8 mouse cellular contexts compared by ENCODE assay signal in genomic region chr2:165878907-165879361, GRCm38 (mm10). TPM values are rescaled to one million over a fixed set of nuclear protein-coding genes. Genes with fewer than 3 reads are reported as not detected.
A peak's percentile ranks its signal among the peaks of the same experiment; 100 is the strongest.
DNase-seq lines count a peak whose midpoint lies in the region; ATAC-seq and TF ChIP-seq lines count a peak whose summit lies in the region.

No protein-coding gene starts in this region.

- WGBS in heart, adult 2 months = 44% methylated on average over 8 of the region's 8 CpGs
- WGBS in hindbrain, embryonic 10.5 days = 28% methylated on average over 8 of the region's 8 CpGs
- 28% methylated on average over 8 of the region's 8 CpGs for WGBS in midbrain, embryonic 10.5 days

- no peak for ATAC-seq in inflammation-experienced regulatory T-cells, adult 6 months

- peak overlapping the region; percentile 6 for H3K9ac ChIP-seq in heart, adult 2 months (ENCODE audit: low read depth, low read length)

- no peak for TF ChIP-seq EP300 in heart, adult 2 months (IDR thresholded peaks at IDR 0.05; ENCODE audit: insufficient read depth, low read depth, low read length)

- peaks cover 52% of the 10 kb centered on the region for H3K36me3 ChIP-seq in heart, adult 2 months (ENCODE audit: control insufficient read depth, insufficient read depth, low read length)
- peaks cover 23% of the 10 kb centered on the region for H3K36me3 ChIP-seq in hindbrain, embryonic 10.5 days
- H3K36me3 ChIP-seq in midbrain, embryonic 10.5 days = peaks cover 23% of the 10 kb centered on the region

- peaks cover 64% of the 10 kb centered on the region for H3K4me1 ChIP-seq in heart, adult 2 months (ENCODE audit: control insufficient read depth, insufficient read depth, low read length)
- H3K4me1 ChIP-seq in brown adipose tissue, adult 24 weeks (ENCODE audit: control insufficient read depth, insufficient read depth, insufficient read length, low read length) = peaks cover 60% of the 10 kb centered on the region
- peaks cover 100% of the 10 kb centered on the region for H3K4me1 ChIP-seq in hindbrain, embryonic 10.5 days (replicated peaks)
- peaks cover 100% of the 10 kb centered on the region for H3K4me1 ChIP-seq in midbrain, embryonic 10.5 days

- no peak overlapping the region; the same call in 1 of the 2 replicates for H3K4me3 ChIP-seq in heart, adult 2 months
- no peak overlapping the region for H3K4me3 ChIP-seq in brown adipose tissue, adult 24 weeks (ENCODE audit: insufficient read depth, low read depth, low read length)
- peak overlapping the region; percentile 51 for H3K4me3 ChIP-seq in hindbrain, embryonic 10.5 days
- peak overlapping the region; percentile 53 for H3K4me3 ChIP-seq in midbrain, embryonic 10.5 days

- TF ChIP-seq CTCF in heart, adult 2 months (IDR thresholded peaks at IDR 0.05) = no peak

- peaks cover 4% of the 10 kb centered on the region; the same call in 1 of the 2 replicates for H3K79me2 ChIP-seq in heart, adult 2 months (replicated peaks; ENCODE audit: control insufficient read depth, insufficient read depth, low read length)

- DNase-seq in heart, adult 2 months = no peak
- DNase-seq in heart, adult 9 months (ENCODE audit: low spot score in 2 of 2) = no peak
- DNase-seq in hindbrain, embryonic 10.5 days (ENCODE audit: low spot score) = no peak
- peak; percentile 23 for DNase-seq in midbrain, embryonic 10.5 days (ENCODE audit: low spot score)
- no peak for DNase-seq in T-cell, adult 2 months (ENCODE audit: low spot score)
- no peak for DNase-seq in layer of hippocampus, postnatal 36 days

- H3K9me3 ChIP-seq in hindbrain, embryonic 10.5 days = no peaks in the 10 kb centered on the region
- no peaks in the 10 kb centered on the region for H3K9me3 ChIP-seq in midbrain, embryonic 10.5 days (replicated peaks)

- no peak for TF ChIP-seq POLR2A in heart, adult 2 months (IDR thresholded peaks at IDR 0.05; ENCODE audit: insufficient read depth, low read depth, low read length)

- H3K27me3 ChIP-seq in heart, adult 2 months (ENCODE audit: control insufficient read depth, insufficient read depth, low read length) = no peaks in the 10 kb centered on the region
- H3K27me3 ChIP-seq in hindbrain, embryonic 10.5 days (ENCODE audit: insufficient read depth, poor library complexity, severe bottlenecking) = no peaks in the 10 kb centered on the region
- H3K27me3 ChIP-seq in midbrain, embryonic 10.5 days (ENCODE audit: low read depth, poor library complexity, severe bottlenecking) = no peaks in the 10 kb centered on the region

- intact Hi-C loops in heart, adult 2 months (cut with DNase I) = no loop called here

- peak overlapping the region; percentile 73 for H3K27ac ChIP-seq in heart, adult 2 months
- H3K27ac ChIP-seq in brown adipose tissue, adult 24 weeks (replicated peaks; ENCODE audit: low read depth, low read length) = 0 out of 2 replicates have a peak overlapping the region, but pooled peaks have one; percentile 10
- H3K27ac ChIP-seq in hindbrain, embryonic 10.5 days = peak overlapping the region; percentile 98
- H3K27ac ChIP-seq in midbrain, embryonic 10.5 days (replicated peaks) = peak overlapping the region; percentile 100

RNA-seq across cellular contexts. Expression of gene Zmynd8, which starts 19.9 kb away (rescaled TPM):
- 10 to 100 TPM; 44.4 to 47.2 TPM for total RNA-seq in heart, adult 2 months (2021)
- polyA plus RNA-seq in heart, adult 2 months (2012; rRNA removed) = 20.4 and 31.2 TPM in 2 replicates
- 6.7 and 17.9 TPM in 2 replicates for polyA plus RNA-seq in brown adipose tissue, adult 24 weeks (2012; ENCODE audit: insufficient read depth, insufficient read length, missing spikeins)
- 60.0 and 65.2 TPM in 2 replicates for polyA plus RNA-seq in hindbrain, embryonic 10.5 days (2016; fragmentation: Nextera tagmentation; extraction: Ambion mirVana)
- 61.4 and 63.3 TPM in 2 replicates for polyA plus RNA-seq in midbrain, embryonic 10.5 days (2016; fragmentation: Nextera tagmentation; extraction: Ambion mirVana)
- total RNA-seq in layer of hippocampus, postnatal 36 days (2021) = 100 to 1,000 TPM; 162 to 181 TPM
- 10 to 100 TPM; 43.3 to 65.6 (median 61.9) TPM for polyA plus RNA-seq in inflammation-experienced regulatory T-cells, adult 6 months (2017; shearing (Covaris generic))

Comparison
In these comparisons a context has a peak if more than half of its experiments do, and no peak if none do; other contexts are left out.
1. H3K27ac ChIP-seq: peak in every context shown above with its lines; median percentile 100 in midbrain, embryonic 10.5 days; 98 in hindbrain, embryonic 10.5 days; 73 in heart, adult 2 months; 10 in brown adipose tissue, adult 24 weeks.
2. H3K4me3 ChIP-seq: peak in hindbrain, embryonic 10.5 days (single experiment) and midbrain, embryonic 10.5 days (single experiment); none in heart, adult 2 months (single experiment) and brown adipose tissue, adult 24 weeks (single experiment).